Mouse (Mus musculus) forebrain, postnatal 0 days (tissue): ENCODE results near the gene Fads2. TPM values are rescaled to one million over a fixed set of nuclear protein-coding genes. Genes with fewer than 3 reads are reported as not detected.
A peak's percentile ranks its signal among the peaks of the same experiment; 100 is the strongest.

Experiments used
- ATAC-seq: fragments of 200-750 bp; cut with Nextera tagmentation; 2 replicates; pipeline ENCODE4 v1.8.0; 2017; ENCODE audit warnings: mild to moderate bottlenecking, moderate library complexity
- DNase-seq: peaks from one replicate; pipeline ENCODE4 v3.0.0-alpha.2; 2015
- H3K27ac ChIP-seq: fragments of 300-500 bp; sonication (generic); 2 replicates; pipeline ENCODE4 v1.5.1; 2014; ENCODE audit warnings: low read depth, mild to moderate bottlenecking, antibody characterized with exemption, low read length, moderate library complexity, mixed read lengths
- H3K27me3 ChIP-seq: fragments of 300-500 bp; sonication (generic); 2 replicates; pipeline ENCODE4 v1.6.1; 2014; ENCODE audit warnings: mild to moderate bottlenecking, low read length, mixed read lengths; ENCODE audit not compliant: insufficient read depth
- H3K36me3 ChIP-seq: fragments of 300-500 bp; sonication (generic); 2 replicates; pipeline ENCODE4 v1.6.1; 2014; ENCODE audit warnings: mild to moderate bottlenecking, moderate library complexity; ENCODE audit not compliant: insufficient read depth
- H3K4me1 ChIP-seq: fragments of 300-500 bp; sonication (generic); 2 replicates; pipeline ENCODE4 v1.6.1; 2014; ENCODE audit warnings: antibody characterized with exemption; ENCODE audit not compliant: insufficient read depth
- H3K4me2 ChIP-seq: fragments of 300-500 bp; sonication (generic); 2 replicates; pipeline ENCODE4 v1.6.1; 2014; ENCODE audit warnings: low read depth, mild to moderate bottlenecking, moderate library complexity
- H3K4me3 ChIP-seq: fragments of 300-500 bp; sonication (generic); 2 replicates; pipeline ENCODE4 v1.5.1; 2014; ENCODE audit warnings: low read depth, low read length, mixed read lengths
- H3K9ac ChIP-seq: fragments of 300-500 bp; sonication (generic); 2 replicates; pipeline ENCODE4 v1.6.1; 2014; ENCODE audit warnings: mild to moderate bottlenecking
- H3K9me3 ChIP-seq: fragments of 300-500 bp; sonication (generic); 2 replicates; pipeline ENCODE4 v1.6.1; 2016; ENCODE audit warnings: low read length
- CTCF ChIP-seq: sonication (generic); IDR thresholded peaks from 2 replicates; pipeline ENCODE4 v1.5.1; 2016; ENCODE audit warnings: antibody characterized with exemption, control low read depth, low read depth
- WGBS: fragments of 180-500 bp; shearing (Covaris S2); extraction: QIAGEN DNeasy Blood & Tissue Kit; methylation state at CpG from one replicate; pipeline ENCODE4 v1.1.7; 2014; 5-methylcytosine and 5-hydroxymethylcytosine counted together
- polyA plus RNA-seq: library from polyadenylated mRNA; unstranded; fragments of >200 nt; fragmentation: Nextera tagmentation; extraction: Ambion mirVana; gene quantifications from 2 replicates; pipeline ENCODE4 v1.2.1, GENCODE M21; 2015
- total RNA-seq: library from RNA; depleted of rRNA; stranded (reverse); fragments of >200 nt; gene quantifications from 2 replicates; pipeline ENCODE4 v1.2.3, GENCODE M21; 2014

The Fads2 gene
- total and polyA plus RNA-seq, 2 experiments from 2014 or later = 248 to 249 TPM

DNA sequence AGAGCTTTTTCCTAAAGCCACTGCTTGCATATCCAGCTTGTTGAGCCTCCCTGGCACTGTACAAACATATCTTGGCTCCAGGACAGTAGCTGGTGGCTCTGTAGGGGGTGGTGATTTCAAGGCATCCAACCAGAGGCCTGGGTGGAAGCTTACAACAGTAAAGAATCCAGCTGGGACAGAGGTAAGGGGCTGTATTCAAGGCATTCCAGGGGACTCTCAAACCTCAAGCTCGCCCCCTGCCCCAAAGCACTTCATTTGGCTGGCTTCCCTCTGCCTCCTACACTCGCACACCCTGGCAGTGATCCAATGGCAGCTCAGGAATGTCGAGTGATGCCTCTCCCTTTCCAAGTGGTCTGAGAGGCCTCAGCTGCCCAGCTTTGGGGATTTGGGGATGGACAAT lies 62.6 kb downstream of the Fads2 start:
- H3K36me3 ChIP-seq = no peaks in the 10 kb centered on the region
- H3K9me3 ChIP-seq = no peaks in the 10 kb centered on the region
- H3K4me2 ChIP-seq = no peak overlapping the region
- no peak overlapping the region for H3K9ac ChIP-seq
- WGBS = 14% methylated on average over 3 of the region's 3 CpGs
- H3K4me1 ChIP-seq = peaks cover 19% of the 10 kb centered on the region; the same call in 1 of the 2 replicates
- no peaks in the 10 kb centered on the region for H3K27me3 ChIP-seq
- no peak overlapping the region for H3K4me3 ChIP-seq
- TF ChIP-seq CTCF = no peak
- no peak overlapping the region for H3K27ac ChIP-seq
- ATAC-seq = no peak
- DNase-seq = no peak

DNA sequence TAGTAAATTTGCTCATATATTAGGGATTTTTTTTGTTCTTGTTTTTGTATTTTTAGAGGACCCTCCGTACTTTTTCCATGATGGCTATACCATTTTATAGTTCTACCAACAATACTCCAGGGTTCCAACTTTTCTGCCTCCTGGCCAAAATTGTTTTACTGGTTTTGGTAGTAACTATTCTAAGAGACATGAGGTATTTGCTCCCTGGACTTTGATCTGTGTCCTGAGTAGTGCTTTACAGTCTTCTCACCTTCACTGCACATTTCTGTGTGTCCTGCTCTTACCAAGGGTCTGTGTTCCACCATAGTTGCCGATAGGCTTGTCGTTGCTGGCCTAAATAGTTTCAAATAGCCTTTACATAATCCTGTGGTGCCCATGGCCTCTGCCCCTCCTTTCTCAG lies 63.2 kb downstream of the Fads2 start:
- TF ChIP-seq CTCF = no peak
- Histone ChIP-seq H3K36me3 (no peaks in the 10 kb centered on the region), H3K4me3 (no peak overlapping the region), H3K9ac (no peak overlapping the region), H3K4me1 (peaks cover 19% of the 10 kb centered on the region; the same call in 1 of the 2 replicates), H3K9me3 (no peaks in the 10 kb centered on the region), H3K4me2 (no peak overlapping the region), H3K27ac (no peak overlapping the region), H3K27me3 (no peaks in the 10 kb centered on the region)
- ATAC-seq (no peak), DNase-seq (no peak)
- 70% methylated on average over 3 of the region's 3 CpGs for WGBS

DNA sequence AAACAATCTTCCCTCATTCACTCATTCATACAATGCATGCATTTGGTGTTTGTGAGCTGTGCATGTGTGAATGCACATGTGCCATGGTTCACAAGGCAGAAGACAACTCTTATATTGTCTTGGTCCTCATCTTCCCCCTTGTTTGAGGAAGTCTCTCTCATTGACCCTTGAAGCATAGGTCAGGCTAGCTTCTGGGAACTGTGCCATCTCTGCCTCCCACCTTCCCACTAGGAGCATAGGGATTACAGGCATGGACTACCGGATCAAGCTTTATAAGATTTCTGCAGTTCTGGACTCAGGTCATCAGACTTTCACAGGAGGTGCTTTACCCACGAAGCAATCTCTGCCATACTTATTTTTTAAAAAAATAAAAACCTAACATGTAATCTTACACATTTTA lies 64.0 kb downstream of the Fads2 start:
- TF ChIP-seq CTCF = no peak
- 60% methylated on average over 2 of the region's 2 CpGs for WGBS
- Histone ChIP-seq H3K9ac (no peak overlapping the region), H3K4me3 (no peak overlapping the region), H3K4me1 (peaks cover 11% of the 10 kb centered on the region; the same call in 1 of the 2 replicates), H3K27me3 (no peaks in the 10 kb centered on the region), H3K9me3 (no peaks in the 10 kb centered on the region), H3K27ac (no peak overlapping the region), H3K4me2 (no peak overlapping the region), H3K36me3 (no peaks in the 10 kb centered on the region)
- DNase-seq (no peak), ATAC-seq (no peak)

DNA sequence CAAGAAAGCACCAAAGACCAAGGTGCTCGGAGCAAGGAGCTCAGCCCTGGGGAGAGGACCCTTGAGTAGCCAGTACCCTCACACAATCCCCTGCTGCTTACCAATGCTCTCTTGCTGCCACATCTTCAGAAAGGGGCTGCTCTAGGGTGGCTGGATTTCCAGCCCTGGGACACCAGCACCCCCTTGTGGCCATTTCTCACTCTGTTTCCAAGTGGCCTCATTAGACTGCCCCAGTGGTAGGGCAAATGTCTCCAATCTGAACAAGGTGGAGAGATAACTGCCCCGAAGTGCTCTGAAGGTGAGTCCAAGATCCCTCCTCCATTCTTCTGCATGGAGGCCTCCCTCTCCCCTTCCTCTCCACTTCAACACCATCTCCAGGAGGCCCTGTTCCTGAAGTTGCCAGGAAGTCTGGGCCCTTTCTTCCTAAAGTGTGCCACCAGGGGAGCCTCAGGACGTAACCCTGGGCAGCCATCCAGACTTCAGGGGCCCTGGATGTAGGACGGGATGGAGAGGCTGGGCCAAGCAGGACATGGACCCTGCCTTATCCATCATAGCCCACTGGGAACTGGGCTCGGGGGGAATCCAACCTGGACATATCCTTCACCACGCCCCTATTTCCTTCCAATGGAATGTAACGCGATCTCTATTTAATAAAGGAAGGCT lies 66.6 kb downstream of the Fads2 start:
- H3K36me3 ChIP-seq = peaks cover 2% of the 10 kb centered on the region; the same call in 1 of the 2 replicates
- H3K4me2 ChIP-seq = no peak overlapping the region
- WGBS = 51% methylated on average over 8 of the region's 8 CpGs
- H3K27ac ChIP-seq = no peak overlapping the region
- DNase-seq (peak; percentile 77), ATAC-seq (peak; percentile 77)
- H3K27me3 ChIP-seq = no peaks in the 10 kb centered on the region
- TF ChIP-seq CTCF = peak; percentile 88
- no peaks in the 10 kb centered on the region for H3K4me1 ChIP-seq
- no peak overlapping the region for H3K4me3 ChIP-seq
- no peak overlapping the region for H3K9ac ChIP-seq
- no peaks in the 10 kb centered on the region for H3K9me3 ChIP-seq

DNA sequence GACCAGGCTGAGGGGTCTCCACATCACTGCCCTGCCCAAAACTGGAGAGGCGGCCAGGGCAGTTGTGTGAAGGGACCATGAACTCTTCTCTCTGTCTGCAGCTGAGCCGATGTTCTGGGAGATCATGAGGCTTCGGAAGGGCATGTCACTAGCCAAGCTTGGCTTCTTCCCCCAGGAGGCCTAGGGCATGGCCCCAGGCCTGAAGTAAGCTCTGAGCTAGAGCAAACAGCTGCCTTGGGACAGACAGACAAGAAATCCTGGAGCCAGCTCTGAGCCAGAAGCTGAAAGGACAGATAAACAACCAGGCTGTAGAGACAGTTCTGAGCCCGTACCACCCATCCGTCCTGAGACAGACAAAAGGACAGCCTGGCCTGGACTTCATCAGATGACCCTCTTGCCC lies 67.2 kb downstream of the Fads2 start:
- Histone ChIP-seq H3K4me1 (no peaks in the 10 kb centered on the region), H3K4me3 (no peak overlapping the region), H3K27me3 (no peaks in the 10 kb centered on the region), H3K36me3 (peaks cover 5% of the 10 kb centered on the region; the same call in 1 of the 2 replicates), H3K9me3 (no peaks in the 10 kb centered on the region), H3K27ac (no peak overlapping the region), H3K4me2 (no peak overlapping the region), H3K9ac (no peak overlapping the region)
- no peak for TF ChIP-seq CTCF
- no peak for DNase-seq
- WGBS = 79% methylated on average over 5 of the region's 5 CpGs
- ATAC-seq = no peak

DNA sequence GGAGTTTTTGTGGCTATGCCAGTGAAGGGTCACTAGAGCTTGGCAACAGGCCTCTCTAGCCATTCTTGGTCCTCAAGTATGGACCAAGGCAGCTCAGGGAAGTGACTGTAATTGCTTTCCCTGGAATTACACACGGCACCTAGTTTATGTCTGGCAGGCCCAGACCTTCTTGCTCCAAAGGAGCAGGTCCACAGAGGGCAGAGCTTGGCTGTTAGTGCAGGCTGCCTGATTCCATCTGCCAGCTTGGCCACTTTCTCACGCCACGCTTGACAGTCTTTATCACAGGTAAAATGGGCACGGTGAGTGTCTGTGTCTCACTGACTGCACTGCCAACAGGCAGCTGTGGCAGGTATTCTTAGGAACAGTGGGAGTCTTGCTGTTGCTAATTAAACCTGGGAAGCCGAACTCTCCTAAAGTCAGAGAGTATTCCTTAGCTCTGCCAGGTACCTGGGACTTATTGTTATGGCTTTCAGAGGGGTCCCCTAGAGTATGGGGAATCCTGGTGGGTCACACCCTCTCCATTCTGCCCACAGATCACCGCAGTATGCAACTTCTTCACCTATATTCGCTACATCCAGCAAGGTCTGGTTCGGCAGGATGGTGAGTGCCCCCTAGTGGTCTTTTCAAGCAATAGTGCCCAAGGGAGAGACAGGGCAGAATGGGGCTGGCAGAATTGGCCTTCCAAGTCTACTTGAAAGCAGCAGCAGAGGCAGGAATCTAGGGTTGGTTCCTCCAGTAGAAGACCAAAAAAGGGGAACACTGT lies 68.2 kb downstream of the Fads2 start:
- no peak overlapping the region for H3K4me3 ChIP-seq
- WGBS = 31% methylated on average over 8 of the region's 8 CpGs
- DNase-seq (peak; percentile 78), ATAC-seq (peak; percentile 75)
- H3K27me3 ChIP-seq = no peaks in the 10 kb centered on the region
- no peak overlapping the region for H3K9ac ChIP-seq
- peaks cover 5% of the 10 kb centered on the region; the same call in 1 of the 2 replicates for H3K36me3 ChIP-seq
- peak; percentile 90 for TF ChIP-seq CTCF
- H3K27ac ChIP-seq = no peak overlapping the region
- H3K9me3 ChIP-seq = no peaks in the 10 kb centered on the region
- no peaks in the 10 kb centered on the region for H3K4me1 ChIP-seq
- H3K4me2 ChIP-seq = no peak overlapping the region

DNA sequence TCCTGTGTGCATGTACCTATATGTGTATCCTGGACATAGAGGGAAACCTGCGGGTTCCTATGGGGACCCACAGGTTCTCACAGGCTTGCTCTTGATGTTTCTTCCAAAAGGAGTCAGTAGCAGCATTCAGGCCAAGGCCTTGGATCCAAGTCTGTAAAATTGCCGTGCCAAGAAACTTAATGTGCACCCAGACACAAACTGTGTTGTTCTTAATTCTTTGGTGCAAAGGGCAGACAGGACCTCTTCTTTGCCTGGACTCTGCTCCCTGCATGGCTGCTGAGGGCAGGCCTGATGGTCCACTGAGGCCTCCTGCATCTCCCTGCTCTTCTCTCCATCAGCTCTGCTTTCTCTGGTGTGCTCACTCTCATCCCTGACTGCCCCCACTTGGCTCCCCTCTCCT lies 71.8 kb downstream of the Fads2 start:
- Histone ChIP-seq H3K4me1 (no peaks in the 10 kb centered on the region), H3K9me3 (no peaks in the 10 kb centered on the region), H3K9ac (no peak overlapping the region), H3K27ac (no peak overlapping the region), H3K4me3 (no peak overlapping the region), H3K27me3 (no peaks in the 10 kb centered on the region), H3K36me3 (peaks cover 9% of the 10 kb centered on the region; the same call in 1 of the 2 replicates), H3K4me2 (no peak overlapping the region)
- ATAC-seq (no peak), DNase-seq (no peak)
- 84% methylated on average over 2 of the region's 2 CpGs for WGBS
- TF ChIP-seq CTCF = no peak
